Mouse (Mus musculus) MEL (cell line): ENCODE data around the gene Atp6v1g2. TPM values are rescaled to one million over a fixed set of nuclear protein-coding genes. Genes with fewer than 3 reads are reported as not detected.

Experiments
- DNase-seq: peaks from one replicate; pipeline ENCODE4 v3.0.0; 2011; ENCODE audit warnings: low read depth, low spot score
- H3K27ac ChIP-seq: 2 replicates; pipeline ENCODE4 v1.5.1; 2012; ENCODE audit warnings: low read depth, mild to moderate bottlenecking, control low read depth, low read length, moderate library complexity; ENCODE audit not compliant: control insufficient read depth
- H3K27me3 ChIP-seq, 2 experiments: fragments of 150-350 bp in 1 of 2; sonication (generic) in 1 of 2; 2 replicates each; pipeline ENCODE4 v1.6.1; 2012; ENCODE audit warnings: low read length in 2 of 2, mild to moderate bottlenecking in 2 of 2, improper control_type of control experiment in 1 of 2, moderate library complexity in 1 of 2; ENCODE audit not compliant: insufficient read depth in 2 of 2, control insufficient read depth in 1 of 2
- H3K36me3 ChIP-seq, 2 experiments: 2 replicates each; pipeline ENCODE4 v1.6.1; 2012 to 2014; ENCODE audit warnings: low read length in 2 of 2, improper control_type of control experiment in 1 of 2, inconsistent platforms in 1 of 2, mild to moderate bottlenecking in 1 of 2; ENCODE audit not compliant: insufficient read depth in 2 of 2, control insufficient read depth in 1 of 2
- H3K4me1 ChIP-seq, 2 experiments: fragments of 150-350 bp in 1 of 2; sonication (generic) in 1 of 2; 2 replicates each; pipeline ENCODE4 v1.6.1; 2012; ENCODE audit warnings: low read length in 2 of 2, improper control_type of control experiment in 1 of 2, mild to moderate bottlenecking in 1 of 2; ENCODE audit not compliant: insufficient read depth in 2 of 2, control insufficient read depth in 1 of 2
- H3K4me3 ChIP-seq, 2 experiments: fragments of 150-350 bp in 1 of 2; sonication (generic) in 1 of 2; 2 replicates each; pipeline ENCODE4 v1.5.1; 2012; ENCODE audit warnings: low read depth in 2 of 2, low read length in 2 of 2, mild to moderate bottlenecking in 2 of 2, moderate library complexity in 2 of 2, control low read depth in 1 of 2, improper control_type of control experiment in 1 of 2; ENCODE audit not compliant: control insufficient read depth in 1 of 2, insufficient read depth in 1 of 2
- H3K79me2 ChIP-seq: 2 replicates; pipeline ENCODE4 v1.6.1; 2012; ENCODE audit warnings: mild to moderate bottlenecking, low read length, moderate library complexity; ENCODE audit not compliant: control insufficient read depth, poor library complexity, insufficient read depth
- H3K9ac ChIP-seq: 2 replicates; pipeline ENCODE4 v1.6.1; 2012; ENCODE audit warnings: low read depth, mild to moderate bottlenecking, control low read depth, low read length, moderate library complexity; ENCODE audit not compliant: control insufficient read depth, poor library complexity, severe bottlenecking
- H3K9me3 ChIP-seq: fragments of 150-350 bp; sonication (generic); replicated peaks from 2 replicates; pipeline ENCODE4 v1.6.1; 2012; ENCODE audit warnings: mild to moderate bottlenecking, low read length, improper control_type of control experiment, moderate library complexity; ENCODE audit not compliant: insufficient read depth
- CHD1 ChIP-seq: IDR thresholded peaks from 2 replicates; pipeline ENCODE4 v1.6.1; 2012; ENCODE audit warnings: low read depth, mild to moderate bottlenecking, inconsistent platforms, low read length, improper control_type of control experiment
- CHD2 ChIP-seq: IDR thresholded peaks from 2 replicates; pipeline ENCODE4 v1.6.1; 2011; ENCODE audit warnings: low read length, improper control_type of control experiment
- GABPA ChIP-seq: IDR thresholded peaks from 2 replicates; pipeline ENCODE4 v1.6.1; 2012; ENCODE audit warnings: low read depth, mild to moderate bottlenecking, inconsistent platforms, low read length, improper control_type of control experiment, moderate library complexity
- JUND ChIP-seq: IDR thresholded peaks from 2 replicates; pipeline ENCODE4 v1.6.1; 2011; ENCODE audit warnings: low read depth, mild to moderate bottlenecking, improper control_type of control experiment, low read length
- KAT2A ChIP-seq: conservative IDR thresholded peaks from 2 replicates; pipeline ENCODE4 v1.6.1; 2012; ENCODE audit warnings: low read depth, low read length, improper control_type of control experiment, inconsistent platforms
- NELFE ChIP-seq: IDR thresholded peaks from 2 replicates; pipeline ENCODE4 v1.6.1; 2011; ENCODE audit warnings: low read depth, low read length, improper control_type of control experiment
- POLR2A ChIP-seq, 2 experiments: IDR thresholded peaks; 2 replicates each; pipeline ENCODE4 v1.6.1; 2011 to 2012; ENCODE audit warnings: low read length in 2 of 2, mild to moderate bottlenecking in 2 of 2, control low read depth in 1 of 2, improper control_type of control experiment in 1 of 2, low read depth in 1 of 2, moderate library complexity in 1 of 2; ENCODE audit not compliant: control insufficient read depth in 1 of 2, insufficient read depth in 1 of 2, poor library complexity in 1 of 2
- POLR2AphosphoS2 ChIP-seq: IDR thresholded peaks from 2 replicates; pipeline ENCODE4 v1.6.1; 2011; ENCODE audit warnings: low read length, improper control_type of control experiment
- RAD21 ChIP-seq: IDR thresholded peaks from 2 replicates; pipeline ENCODE4 v1.6.1; 2011; ENCODE audit warnings: mild to moderate bottlenecking, low read depth, low read length, improper control_type of control experiment
- RCOR1 ChIP-seq: IDR thresholded peaks from 2 replicates; pipeline ENCODE4 v1.6.1; 2012; ENCODE audit warnings: low read depth, mild to moderate bottlenecking, inconsistent platforms, low read length, improper control_type of control experiment
- SMC3 ChIP-seq: IDR thresholded peaks from 2 replicates; pipeline ENCODE4 v1.6.1; 2011; ENCODE audit warnings: low read depth, low read length, improper control_type of control experiment
- TAL1 ChIP-seq: IDR thresholded peaks from 2 replicates; pipeline ENCODE4 v1.6.1; 2012; ENCODE audit warnings: mild to moderate bottlenecking, inconsistent platforms, low read length, moderate library complexity, mixed read lengths
- UBTF ChIP-seq: IDR thresholded peaks from 2 replicates; pipeline ENCODE4 v1.6.1; 2012; ENCODE audit warnings: low read depth, mild to moderate bottlenecking, inconsistent platforms, low read length, improper control_type of control experiment, moderate library complexity, borderline replicate concordance; ENCODE audit not compliant: insufficient read depth
- ZC3H11A ChIP-seq: IDR thresholded peaks from 2 replicates; pipeline ENCODE4 v1.6.1; 2012; ENCODE audit warnings: low read depth, mild to moderate bottlenecking, inconsistent platforms, low read length, improper control_type of control experiment
- ZMIZ1 ChIP-seq: IDR thresholded peaks from 2 replicates; pipeline ENCODE4 v1.6.1; 2012; ENCODE audit warnings: low read depth, mild to moderate bottlenecking, inconsistent platforms, low read length, improper control_type of control experiment, moderate library complexity
- ZNF384 ChIP-seq: IDR thresholded peaks from 2 replicates; pipeline ENCODE4 v1.6.1; 2012; ENCODE audit warnings: low read depth, mild to moderate bottlenecking, inconsistent platforms, low read length, improper control_type of control experiment
- polyA plus RNA-seq, 2 experiments: library from polyadenylated mRNA; stranded (reverse) in 1 of 2; unstranded in 1 of 2; fragments of >175 nt in 1 of 2; fragments of >200 nt in 1 of 2; gene quantifications; 2 replicates each; pipeline versions ENCODE4 v1.2.1 to v1.2.4; 2012; ENCODE audit warnings: low replicate concordance in 2 of 2, low read depth in 1 of 2; ENCODE audit not compliant: insufficient read length in 2 of 2, insufficient read depth in 1 of 2, missing spikeins in 1 of 2
- total RNA-seq: library from RNA; depleted of rRNA; stranded (reverse); fragments of 300-350 nt; gene quantifications from 2 replicates; pipeline ENCODE4 v1.2.3, GENCODE M21; 2012

Atp6v1g2 gene
- total and polyA plus RNA-seq, 3 experiments, result 0.46 to 4.7 TPM; not detected in 1

DNA sequence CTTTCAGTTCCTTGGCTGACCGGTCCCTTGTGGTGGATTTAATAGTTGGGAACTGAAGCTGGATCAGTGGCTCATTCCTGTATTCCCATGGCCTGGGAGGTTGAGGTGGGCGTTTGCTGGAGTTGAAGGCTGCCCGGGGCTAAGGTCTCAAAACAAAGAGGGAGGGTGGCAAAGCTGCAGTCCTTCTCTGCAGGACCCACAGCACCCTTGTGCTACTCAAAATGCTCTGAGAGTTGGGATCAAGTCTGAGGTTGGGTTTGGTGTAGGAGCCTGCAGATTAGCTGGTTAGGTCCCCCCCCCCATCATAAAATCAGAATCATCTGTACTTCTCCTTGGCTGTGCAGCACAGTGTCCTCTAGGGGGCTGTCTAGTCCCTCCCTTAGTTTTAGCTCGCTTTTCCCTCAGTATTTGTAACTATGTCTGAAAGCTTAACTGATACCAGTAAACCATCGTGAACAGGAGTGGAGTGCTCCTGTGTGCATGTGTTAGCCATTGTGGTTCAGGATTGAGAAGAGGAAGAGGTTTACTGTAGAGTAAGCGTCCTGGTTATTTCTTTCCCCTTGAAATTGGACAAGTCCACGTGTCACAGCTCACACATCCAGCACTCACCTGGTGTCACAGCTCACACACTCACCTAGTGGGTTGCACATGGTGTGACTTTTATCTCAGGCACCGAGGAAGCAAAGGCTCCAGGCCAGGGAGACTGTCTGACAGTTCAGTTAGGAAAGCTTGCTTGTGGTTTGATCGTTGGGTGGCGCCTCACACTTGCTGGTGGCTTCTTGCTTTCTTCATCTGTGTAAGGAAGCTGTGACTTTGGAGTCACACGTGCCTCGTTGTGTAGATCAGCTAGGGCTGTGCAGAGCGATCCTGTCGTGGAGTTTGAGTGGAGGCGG is 12.5 kb downstream of the Atp6v1g2 start (continued):
- TF ChIP-seq UBTF, result no peak

DNA sequence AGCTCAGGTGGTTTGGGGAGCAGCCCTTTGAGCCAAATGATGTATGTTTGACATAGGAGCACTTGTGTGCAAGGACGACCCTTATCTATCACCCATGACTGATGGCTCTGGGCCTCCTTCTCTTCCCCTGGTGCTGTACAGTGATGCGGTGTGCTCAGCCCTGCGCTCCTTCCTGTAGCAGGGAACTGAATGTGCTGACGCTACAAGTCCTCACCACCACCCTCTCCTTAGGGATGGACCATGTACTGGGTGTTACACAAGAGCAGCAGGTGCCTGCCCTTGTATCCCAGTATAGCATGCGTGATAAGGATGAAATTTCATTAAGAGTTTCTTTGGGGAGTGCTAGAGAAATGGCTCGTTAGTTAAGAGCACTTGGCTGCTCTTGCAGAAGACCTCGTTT is 13.7 kb downstream of the Atp6v1g2 start:
- no peak overlapping the region for H3K27ac ChIP-seq
- DNase-seq, result no peak
- TF ChIP-seq JUND (no peak), POLR2A (IDR thresholded peaks at IDR 0.05; ENCODE audit: control insufficient read depth in 1 of 2, insufficient read depth in 1 of 2, low read depth in 1 of 2, low read length in 2 of 2, poor library complexity in 1 of 2) (peak in 1 of 2 experiments; percentile 28; a peak in 1 of 4 replicates), GABPA (no peak)
- TF ChIP-seq, all 39 proteins: peak for 1
- H3K4me3 ChIP-seq, result no peak overlapping the region
- no peak overlapping the region for H3K9ac ChIP-seq
- H3K27me3 ChIP-seq, result no peaks in the 10 kb centered on the region
- peaks cover 52% of the 10 kb centered on the region for H3K79me2 ChIP-seq
- H3K36me3 ChIP-seq, result peaks cover 24 to 44% of the 10 kb centered on the region in 2 experiments
- peaks cover 0 to 19% of the 10 kb centered on the region in 2 experiments; a peak in 3 of 4 replicates for H3K4me1 ChIP-seq
- no peaks in the 10 kb centered on the region for H3K9me3 ChIP-seq

DNA sequence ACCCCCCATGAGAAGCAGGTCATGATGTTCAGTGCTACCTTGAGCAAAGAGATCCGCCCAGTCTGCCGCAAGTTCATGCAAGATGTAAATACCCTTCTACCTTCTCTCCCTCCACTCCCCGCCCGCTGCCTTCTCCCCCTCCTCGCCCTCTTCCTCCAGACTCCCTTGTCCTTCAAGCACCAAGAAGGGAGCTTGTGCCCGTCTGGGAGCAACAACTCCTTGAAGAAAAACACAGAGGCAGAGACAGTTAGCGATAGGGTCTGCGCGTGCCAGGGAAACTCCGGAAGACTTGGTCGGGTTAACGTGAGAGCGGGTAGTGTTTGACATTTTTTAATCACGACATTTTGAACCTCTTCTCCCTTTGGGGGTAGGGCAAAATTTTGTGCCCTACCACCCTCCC is 15.5 kb downstream of the Atp6v1g2 start:
- peaks cover 16 to 39% of the 10 kb centered on the region in 2 experiments for H3K36me3 ChIP-seq
- no peak overlapping the region for H3K4me3 ChIP-seq
- H3K9me3 ChIP-seq, result no peaks in the 10 kb centered on the region
- peaks cover 33% of the 10 kb centered on the region for H3K79me2 ChIP-seq
- H3K27me3 ChIP-seq, result no peaks in the 10 kb centered on the region
- H3K9ac ChIP-seq, result no peak overlapping the region
- peaks cover 0 to 11% of the 10 kb centered on the region in 2 experiments; a peak in 3 of 4 replicates for H3K4me1 ChIP-seq
- TF ChIP-seq CHD2 (no peak), SMC3 (no peak), POLR2A (IDR thresholded peaks at IDR 0.05; ENCODE audit: control insufficient read depth in 1 of 2, insufficient read depth in 1 of 2, low read depth in 1 of 2, low read length in 2 of 2, poor library complexity in 1 of 2) (no peak; a peak in 1 of 4 replicates), RAD21 (no peak)
- TF ChIP-seq, all 39 proteins: peak for 0
- DNase-seq, result no peak
- H3K27ac ChIP-seq, result no peak overlapping the region

DNA sequence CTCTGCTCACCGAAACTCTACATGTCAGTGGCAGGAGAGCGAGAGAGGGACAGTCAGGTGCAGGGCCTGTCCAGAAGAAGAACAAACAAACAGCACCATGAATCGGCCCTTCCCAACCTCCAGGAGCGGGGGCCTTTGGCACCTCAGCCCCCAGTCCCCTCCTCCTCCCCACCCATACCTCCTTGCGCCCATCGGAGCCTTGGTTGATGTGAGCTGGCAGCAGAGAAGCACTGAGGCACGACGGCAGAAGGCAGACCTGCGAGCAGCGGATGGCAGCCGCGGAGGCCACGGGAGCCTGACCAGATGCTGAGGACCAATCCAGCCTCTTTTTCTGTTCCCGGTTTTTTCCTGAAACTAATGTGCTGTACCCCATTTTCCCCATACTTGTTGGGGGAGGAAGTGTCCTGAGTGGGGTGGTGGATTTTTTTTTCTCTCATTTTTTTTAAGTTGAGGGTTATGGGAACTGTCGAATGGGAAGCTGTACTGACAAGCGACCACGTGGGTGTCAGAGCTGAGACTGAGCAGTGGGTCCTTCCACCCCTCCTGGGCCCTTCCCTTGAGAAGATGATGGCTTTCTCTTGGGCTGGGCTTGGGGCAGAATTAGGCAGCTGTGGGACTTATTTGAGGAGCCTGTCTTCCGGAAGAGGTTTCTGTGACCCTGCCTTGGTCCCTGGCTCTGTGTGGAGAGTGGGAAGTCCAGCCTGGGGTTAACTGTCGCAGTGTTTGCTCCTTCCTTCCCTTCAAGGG is 16.2 kb downstream of the Atp6v1g2 start:
- H3K9ac ChIP-seq, result no peak overlapping the region
- no peak for DNase-seq
- TF ChIP-seq ZNF384 (no peak), SMC3 (no peak), TAL1 (no peak), CHD1 (no peak), POLR2A (IDR thresholded peaks at IDR 0.05; ENCODE audit: control insufficient read depth in 1 of 2, insufficient read depth in 1 of 2, low read depth in 1 of 2, low read length in 2 of 2, poor library complexity in 1 of 2) (no peak), NELFE (no peak), POLR2AphosphoS2 (peak; percentile 28; the same call in 1 of the 2 replicates), ZC3H11A (no peak), KAT2A (no peak), ZMIZ1 (0 out of 2 replicates have a peak, but pooled peaks have one; percentile 4), RCOR1 (no peak)
- TF ChIP-seq, all 39 proteins: peak for 2

More for the DNA sequence above, 16.2 kb downstream of the Atp6v1g2 start:
- Histone ChIP-seq H3K27me3 (no peaks in the 10 kb centered on the region), H3K36me3 (peaks cover 10 to 38% of the 10 kb centered on the region in 2 experiments), H3K4me1 (peaks cover 0 to 5% of the 10 kb centered on the region in 2 experiments; a peak in 2 of 4 replicates), H3K4me3 (no peak overlapping the region), H3K27ac (no peak overlapping the region), H3K79me2 (peaks cover 27% of the 10 kb centered on the region), H3K9me3 (no peaks in the 10 kb centered on the region)
